Mouse (Mus musculus) limb, embryonic 12.5 days (tissue): ENCODE measurements around the gene Krt2. TPM values are rescaled to one million over a fixed set of nuclear protein-coding genes. Genes with fewer than 3 reads are reported as not detected.

Experiments used
- ATAC-seq: fragments of 200-750 bp; cut with Nextera tagmentation; 2 replicates; pipeline ENCODE4 v1.8.0; 2017; ENCODE audit warnings: low read depth, moderate TSS enrichment; ENCODE audit not compliant: insufficient number of reproducible peaks, insufficient read depth, low FRiP score, low TSS enrichment
- H3K27ac ChIP-seq: fragments of 300-500 bp; sonication (generic); 2 replicates; pipeline ENCODE4 v1.5.1; 2016; ENCODE audit warnings: mild to moderate bottlenecking, moderate library complexity
- H3K27me3 ChIP-seq: fragments of 300-500 bp; sonication (generic); 2 replicates; pipeline ENCODE4 v1.6.1; 2016; ENCODE audit warnings: mild to moderate bottlenecking, moderate library complexity
- H3K36me3 ChIP-seq: fragments of 300-500 bp; sonication (generic); 2 replicates; pipeline ENCODE4 v1.6.1; 2016; ENCODE audit warnings: mild to moderate bottlenecking, moderate library complexity
- H3K4me1 ChIP-seq: fragments of 300-500 bp; sonication (generic); replicated peaks from 2 replicates; pipeline ENCODE4 v1.6.1; 2016
- H3K4me2 ChIP-seq: fragments of 300-500 bp; sonication (generic); 2 replicates; pipeline ENCODE4 v1.6.1; 2016; ENCODE audit warnings: mild to moderate bottlenecking, moderate library complexity
- H3K4me3 ChIP-seq: fragments of 300-500 bp; sonication (generic); replicated peaks from 2 replicates; pipeline ENCODE4 v1.5.1; 2016; ENCODE audit warnings: mild to moderate bottlenecking
- H3K9ac ChIP-seq: fragments of 300-500 bp; sonication (generic); replicated peaks from 2 replicates; pipeline ENCODE4 v1.6.1; 2016; ENCODE audit warnings: mild to moderate bottlenecking, moderate library complexity
- H3K9me3 ChIP-seq: fragments of 300-500 bp; sonication (generic); 2 replicates; pipeline ENCODE4 v1.6.1; 2016; ENCODE audit warnings: mild to moderate bottlenecking, moderate library complexity
- WGBS: fragments of 180-500 bp; shearing (Covaris S2); methylation state at CpG from one replicate; pipeline ENCODE4 v1.1.7; 2016; 5-methylcytosine and 5-hydroxymethylcytosine counted together
- polyA plus RNA-seq: library from polyadenylated mRNA; unstranded; fragments of >200 nt; fragmentation: Nextera tagmentation; extraction: Ambion mirVana; gene quantifications from 2 replicates; pipeline ENCODE4 v1.2.1, GENCODE M21; 2016

Gene Krt2
- 0.13 and 0.15 TPM in 2 replicates for polyA plus RNA-seq

- no peak within 1 kb of the TSS for H3K4me2 ChIP-seq
- H3K4me1 ChIP-seq, result no peaks in the 10 kb centered on the region
- H3K36me3 ChIP-seq, result no peaks in the 10 kb centered on the region
- H3K9me3 ChIP-seq, result no peaks in the 10 kb centered on the region
- no peak within 1 kb of the TSS for H3K27ac ChIP-seq
- no peak for ATAC-seq
- no peak within 1 kb of the TSS for H3K4me3 ChIP-seq
- peaks cover 30% of the 10 kb centered on the region for H3K27me3 ChIP-seq
- H3K9ac ChIP-seq, result no peak within 1 kb of the TSS
- 80% methylated on average over 16 of the region's 16 CpGs for WGBS
These were observed at the start of gene Krt2 for GRCm38 (mm10) chr15:101817875-101818274. Gene Krt2, minus strand, starts transcription at chr15:101818169.

- Histone ChIP-seq H3K36me3 (no peaks in the 10 kb centered on the region), H3K4me2 (no peak overlapping the region), H3K4me1 (no peaks in the 10 kb centered on the region), H3K27ac (no peak overlapping the region), H3K27me3 (peaks cover 49% of the 10 kb centered on the region), H3K9ac (no peak overlapping the region), H3K4me3 (no peak overlapping the region), H3K9me3 (no peaks in the 10 kb centered on the region)
- WGBS, result 82% methylated on average over 7 of the region's 7 CpGs
- no peak for ATAC-seq
These were observed 48.8 kb upstream of the Krt2 start for GRCm38 (mm10) chr15:101866754-101867153.

- 48% methylated on average over 13 of the region's 13 CpGs for WGBS
These were observed 42.6 kb upstream of the Krt2 start for GRCm38 (mm10) chr15:101860421-101861130.

GRCm38 (mm10) chr15:101859735-101860170 lies 41.8 kb upstream of the Krt2 start:
- Histone ChIP-seq H3K4me3 (peak overlapping the region; percentile 45), H3K27ac (no peak overlapping the region), H3K9ac (peak overlapping the region; percentile 47), H3K4me1 (peaks cover 11% of the 10 kb centered on the region), H3K4me2 (peak overlapping the region; percentile 77), H3K27me3 (peaks cover 84% of the 10 kb centered on the region), H3K9me3 (no peaks in the 10 kb centered on the region), H3K36me3 (no peaks in the 10 kb centered on the region)
- under 1% methylated on average over 33 of the region's 33 CpGs for WGBS
- ATAC-seq, result no peak

More at GRCm38 (mm10) chr15:101860421-101861130, 42.6 kb upstream of the Krt2 start:
- H3K36me3 ChIP-seq, result no peaks in the 10 kb centered on the region
- peak overlapping the region; percentile 77 for H3K4me2 ChIP-seq
- H3K27me3 ChIP-seq, result peaks cover 84% of the 10 kb centered on the region
- no peak overlapping the region; the same call in 1 of the 2 replicates for H3K4me3 ChIP-seq
- ATAC-seq, result no peak
- H3K9ac ChIP-seq, result no peak overlapping the region
- H3K4me1 ChIP-seq, result peaks cover 11% of the 10 kb centered on the region
- no peaks in the 10 kb centered on the region for H3K9me3 ChIP-seq
- no peak overlapping the region for H3K27ac ChIP-seq

GRCm38 (mm10) chr15:101858673-101859425 lies 40.9 kb upstream of the Krt2 start:
- WGBS, result 7% methylated on average over 11 of the region's 11 CpGs
- Histone ChIP-seq H3K9ac (no peak overlapping the region), H3K4me3 (peak overlapping the region; percentile 45; the same call in 1 of the 2 replicates), H3K4me1 (peaks cover 11% of the 10 kb centered on the region), H3K9me3 (no peaks in the 10 kb centered on the region), H3K4me2 (peak overlapping the region; percentile 77; the same call in 1 of the 2 replicates), H3K27me3 (peaks cover 88% of the 10 kb centered on the region), H3K36me3 (no peaks in the 10 kb centered on the region), H3K27ac (no peak overlapping the region)
- no peak for ATAC-seq

GRCm38 (mm10) chr15:101856696-101857095 lies 38.7 kb upstream of the Krt2 start:
- ATAC-seq, result no peak
- H3K4me2 ChIP-seq, result no peak overlapping the region
- 51% methylated on average over 5 of the region's 5 CpGs for WGBS
- no peak overlapping the region for H3K9ac ChIP-seq
- peaks cover 11% of the 10 kb centered on the region for H3K4me1 ChIP-seq
- H3K9me3 ChIP-seq, result no peaks in the 10 kb centered on the region
- H3K36me3 ChIP-seq, result no peaks in the 10 kb centered on the region
- H3K27me3 ChIP-seq, result peaks cover 96% of the 10 kb centered on the region
- no peak overlapping the region for H3K4me3 ChIP-seq
- H3K27ac ChIP-seq, result no peak overlapping the region

DNA sequence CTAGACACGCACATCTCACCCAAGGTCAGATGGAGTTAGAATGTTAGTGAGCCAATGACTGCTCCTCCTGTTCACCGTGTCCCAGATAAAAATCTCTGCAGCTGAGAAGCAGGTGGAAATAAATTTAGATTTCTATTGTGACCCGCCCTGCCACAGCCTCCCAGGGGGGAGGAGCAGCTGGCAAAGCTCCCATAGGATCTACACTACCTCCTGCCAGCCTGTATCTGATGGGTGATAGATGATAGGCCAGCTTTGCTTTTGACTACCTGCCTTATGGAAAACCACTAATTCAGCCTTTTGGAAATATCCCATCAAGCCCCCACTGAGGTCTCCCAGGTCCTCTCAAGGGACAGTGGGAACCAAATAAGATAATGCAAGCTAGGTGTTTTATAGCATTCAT lies 37.8 kb upstream of the Krt2 start:
- 74% methylated on average over 3 of the region's 3 CpGs for WGBS
- Histone ChIP-seq H3K27ac (no peak overlapping the region), H3K4me3 (no peak overlapping the region), H3K9me3 (no peaks in the 10 kb centered on the region), H3K4me2 (no peak overlapping the region), H3K9ac (no peak overlapping the region), H3K27me3 (peaks cover 92% of the 10 kb centered on the region), H3K4me1 (peaks cover 11% of the 10 kb centered on the region), H3K36me3 (no peaks in the 10 kb centered on the region)
- ATAC-seq, result no peak

GRCm38 (mm10) chr15:101854294-101854693 lies 36.3 kb upstream of the Krt2 start:
- H3K9ac ChIP-seq, result no peak overlapping the region
- no peaks in the 10 kb centered on the region for H3K36me3 ChIP-seq
- peaks cover 78% of the 10 kb centered on the region for H3K27me3 ChIP-seq
- WGBS, result 16% methylated on average over 5 of the region's 5 CpGs
- no peak overlapping the region for H3K4me2 ChIP-seq
- no peak overlapping the region for H3K4me3 ChIP-seq
- no peak overlapping the region for H3K27ac ChIP-seq
- no peaks in the 10 kb centered on the region for H3K9me3 ChIP-seq
- H3K4me1 ChIP-seq, result peaks cover 3% of the 10 kb centered on the region
- ATAC-seq, result no peak

GRCm38 (mm10) chr15:101852571-101852970 lies 34.6 kb upstream of the Krt2 start:
- no peaks in the 10 kb centered on the region for H3K9me3 ChIP-seq
- peaks cover 71% of the 10 kb centered on the region for H3K27me3 ChIP-seq
- no peaks in the 10 kb centered on the region for H3K36me3 ChIP-seq
- no peak for ATAC-seq
- no peaks in the 10 kb centered on the region for H3K4me1 ChIP-seq
- H3K4me2 ChIP-seq, result no peak overlapping the region
- H3K4me3 ChIP-seq, result no peak overlapping the region
- no peak overlapping the region for H3K9ac ChIP-seq
- 42% methylated on average over 5 of the region's 5 CpGs for WGBS
- H3K27ac ChIP-seq, result no peak overlapping the region

DNA sequence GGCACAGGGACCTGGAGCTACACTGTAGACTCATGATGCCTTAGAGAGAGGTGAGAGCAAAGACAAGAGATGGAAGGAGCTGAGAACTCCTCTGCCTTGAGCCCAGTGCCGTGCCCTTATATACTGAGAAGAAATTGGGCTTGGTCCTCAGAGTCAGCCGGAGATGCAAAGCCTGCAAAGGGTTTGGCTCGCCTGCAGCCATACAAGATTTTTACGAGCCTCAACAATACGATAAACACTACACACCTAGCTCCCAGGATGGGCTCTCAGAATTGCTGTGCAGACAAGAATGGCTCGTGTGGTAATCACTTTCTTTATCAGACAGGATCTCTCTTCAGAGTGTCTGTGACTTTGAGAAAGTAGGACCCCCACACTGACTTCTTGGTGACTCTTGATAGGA lies 32.7 kb upstream of the Krt2 start, which contains the start of gene Krt1:
TSS of gene Krt1 (minus strand) at position 101 of the 400 bp plus-strand sequence.
- no peak within 1 kb of the TSS for H3K9ac ChIP-seq
- no peaks in the 10 kb centered on the region for H3K9me3 ChIP-seq
- no peak for ATAC-seq
- H3K36me3 ChIP-seq, result no peaks in the 10 kb centered on the region
- H3K27ac ChIP-seq, result no peak within 1 kb of the TSS
- H3K4me2 ChIP-seq, result no peak within 1 kb of the TSS
- H3K4me1 ChIP-seq, result no peaks in the 10 kb centered on the region
- H3K4me3 ChIP-seq, result no peak within 1 kb of the TSS
- WGBS, result 65% methylated on average over 6 of the region's 6 CpGs
- peaks cover 72% of the 10 kb centered on the region for H3K27me3 ChIP-seq

- Histone ChIP-seq H3K27me3 (peaks cover 58% of the 10 kb centered on the region), H3K27ac (0 out of 2 replicates have a peak overlapping the region, but pooled peaks have one; percentile 12), H3K4me2 (peak overlapping the region; percentile 81), H3K4me1 (peaks cover 6% of the 10 kb centered on the region), H3K4me3 (peak overlapping the region; percentile 56), H3K9ac (peak overlapping the region; percentile 73), H3K9me3 (no peaks in the 10 kb centered on the region), H3K36me3 (no peaks in the 10 kb centered on the region)
- WGBS, result under 1% methylated on average over 37 of the region's 37 CpGs
- no peak for ATAC-seq
These were observed 28.0 kb upstream of the Krt2 start for GRCm38 (mm10) chr15:101845971-101846403.
